Mouse (Mus musculus): ENCODE results near the gene Sec24b.

DNA sequence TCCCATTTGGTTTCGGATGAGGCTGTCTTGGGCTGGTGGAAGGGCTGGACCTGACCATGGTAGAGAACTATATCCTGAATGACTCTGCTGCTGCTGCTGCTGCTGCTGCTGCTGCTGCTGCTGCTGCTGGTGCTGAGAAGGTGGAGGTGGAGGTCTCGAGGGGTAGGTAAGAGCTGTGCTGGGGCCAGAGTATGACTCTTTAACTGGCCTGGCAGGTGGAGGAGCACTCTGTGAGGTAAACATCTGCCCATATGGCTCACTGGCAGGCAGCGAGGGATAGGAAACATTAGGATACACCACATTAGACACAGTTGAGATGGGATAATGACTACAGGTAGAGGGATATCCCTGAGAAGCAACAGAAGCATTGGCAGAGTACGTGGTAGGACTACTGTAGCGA lies 20.6 kb downstream of the Sec24b start:
- no peak for TF ChIP-seq CTCF (IDR thresholded peaks at IDR 0.05; ENCODE audit: low read depth)
- no peak for TF ChIP-seq EP300 (optimal IDR thresholded peaks at IDR 0.05)

All from stomach, postnatal 0 days (tissue).